Mouse (Mus musculus) kidney, postnatal 25 days (tissue): ENCODE results near the gene Prrc2b.

Experiments
- DNase-seq, 2 experiments: peaks; one replicate each; pipeline ENCODE4 v3.0.0; 2021; ENCODE audit warnings: mixed read lengths in 2 of 2

The Prrc2b gene

DNA sequence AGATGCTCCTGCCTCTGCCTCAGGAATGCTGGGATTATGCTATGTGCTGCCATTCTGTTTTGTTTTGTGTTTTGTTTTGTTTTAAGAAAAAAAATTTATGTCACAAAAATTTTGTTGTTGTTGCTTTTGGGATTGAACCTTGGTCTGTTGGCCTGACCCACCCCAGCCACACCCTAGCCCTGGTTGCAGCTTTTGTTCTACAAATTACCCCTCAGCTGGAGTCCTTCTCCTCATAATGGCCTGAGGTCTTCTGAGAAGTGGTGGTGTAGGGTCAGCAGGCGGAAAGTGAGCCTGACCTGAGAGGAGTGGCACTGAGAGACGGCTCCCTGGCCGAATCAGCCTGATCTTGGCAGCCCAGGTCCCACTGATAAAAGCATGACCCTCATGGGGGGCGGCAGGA lies 11.8 kb downstream of the Prrc2b start:
- DNase-seq: no peak

DNA sequence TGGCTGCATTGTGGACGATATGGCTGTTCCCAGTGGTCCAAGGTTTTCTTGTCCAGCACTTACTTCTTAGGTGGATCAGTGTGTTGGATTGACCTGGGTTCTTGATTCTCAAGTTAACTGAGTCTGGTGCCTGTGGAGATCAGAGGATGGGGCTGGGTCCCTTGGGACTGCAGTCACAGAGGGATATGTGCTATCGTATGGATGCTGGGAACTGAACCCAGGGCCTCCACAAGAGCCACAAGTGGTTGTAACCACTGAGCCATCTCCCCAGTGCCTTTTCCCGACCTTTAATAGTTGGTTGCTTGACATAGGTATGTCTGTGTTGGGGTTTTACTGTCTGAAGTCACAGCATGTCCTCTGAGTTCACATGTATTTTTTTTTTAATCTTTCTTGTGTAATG lies 12.2 kb downstream of the Prrc2b start:
- no peak for DNase-seq

GRCm38 (mm10) chr2:32164503-32164902 lies 13.6 kb downstream of the Prrc2b start:
- no peak for DNase-seq

- DNase-seq: peak; percentile 73 to 82
These were observed 14.3 kb downstream of the Prrc2b start for GRCm38 (mm10) chr2:32165040-32165800.

GRCm38 (mm10) chr2:32166581-32166980 lies 15.7 kb downstream of the Prrc2b start:
- DNase-seq: no peak

DNA sequence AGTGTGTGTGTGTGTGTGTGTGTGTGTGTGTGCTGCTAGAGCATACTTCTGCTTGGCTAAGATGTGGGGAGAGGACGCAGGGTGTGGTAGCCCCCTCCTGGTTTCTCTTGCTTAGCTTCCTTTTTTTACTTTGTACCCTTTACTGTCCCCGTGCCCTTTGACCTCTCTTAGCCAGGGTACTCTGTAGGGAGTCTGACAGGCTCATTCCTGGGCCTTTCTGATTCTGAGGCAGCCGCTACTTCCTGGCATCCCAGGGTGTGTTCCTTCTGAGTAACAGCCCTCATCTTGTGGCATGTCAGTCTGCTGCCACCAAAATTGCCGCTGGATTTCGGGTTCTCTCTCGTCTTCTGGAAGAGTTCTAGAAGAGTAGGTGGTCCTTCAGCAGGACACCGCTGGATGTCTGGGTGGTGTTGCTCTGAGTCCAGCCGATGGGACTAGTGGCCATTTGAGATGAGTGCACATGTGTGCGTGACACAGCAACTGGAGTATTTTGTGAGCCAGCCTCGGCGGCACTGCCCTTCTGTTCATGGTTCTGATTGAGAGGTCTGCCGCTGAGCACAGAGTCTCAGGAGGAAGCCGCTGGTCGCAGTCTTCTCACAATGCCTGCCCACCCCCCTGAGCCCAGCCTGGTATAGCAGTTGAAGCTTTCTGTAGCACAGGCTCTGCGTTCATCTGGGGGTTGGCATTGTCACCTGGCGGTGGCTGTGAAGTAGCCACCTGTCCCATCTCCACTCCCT lies 16.3 kb downstream of the Prrc2b start:
- peak in 1 of 2 experiments; percentile 58 for DNase-seq

DNA sequence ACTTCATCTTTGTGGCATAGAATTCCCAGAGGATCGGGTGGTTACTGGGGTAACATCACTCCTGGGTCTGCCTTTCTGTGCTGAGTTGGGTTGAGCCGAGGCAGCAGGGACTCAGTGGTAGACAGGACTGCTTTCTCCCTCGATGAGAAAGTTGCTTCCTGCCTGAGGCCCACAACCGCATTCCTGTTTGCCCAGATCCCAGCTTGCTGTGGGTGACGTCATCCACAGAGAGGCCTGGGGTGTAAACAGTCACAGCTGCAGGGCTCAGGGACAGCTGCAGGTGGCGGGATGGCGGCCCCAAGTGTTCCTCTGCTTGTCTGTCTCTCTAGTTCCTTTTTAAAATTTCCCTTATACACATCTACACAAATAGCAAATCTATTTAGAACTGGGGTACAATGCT lies 16.9 kb downstream of the Prrc2b start:
- DNase-seq: peak; percentile 62 to 83

GRCm38 (mm10) chr2:32169292-32169691 lies 18.4 kb downstream of the Prrc2b start:
- DNase-seq: no peak

GRCm38 (mm10) chr2:32170010-32170409 lies 19.1 kb downstream of the Prrc2b start:
- DNase-seq: no peak

- no peak for DNase-seq
These were observed 21.0 kb downstream of the Prrc2b start for GRCm38 (mm10) chr2:32171658-32172433.

DNA sequence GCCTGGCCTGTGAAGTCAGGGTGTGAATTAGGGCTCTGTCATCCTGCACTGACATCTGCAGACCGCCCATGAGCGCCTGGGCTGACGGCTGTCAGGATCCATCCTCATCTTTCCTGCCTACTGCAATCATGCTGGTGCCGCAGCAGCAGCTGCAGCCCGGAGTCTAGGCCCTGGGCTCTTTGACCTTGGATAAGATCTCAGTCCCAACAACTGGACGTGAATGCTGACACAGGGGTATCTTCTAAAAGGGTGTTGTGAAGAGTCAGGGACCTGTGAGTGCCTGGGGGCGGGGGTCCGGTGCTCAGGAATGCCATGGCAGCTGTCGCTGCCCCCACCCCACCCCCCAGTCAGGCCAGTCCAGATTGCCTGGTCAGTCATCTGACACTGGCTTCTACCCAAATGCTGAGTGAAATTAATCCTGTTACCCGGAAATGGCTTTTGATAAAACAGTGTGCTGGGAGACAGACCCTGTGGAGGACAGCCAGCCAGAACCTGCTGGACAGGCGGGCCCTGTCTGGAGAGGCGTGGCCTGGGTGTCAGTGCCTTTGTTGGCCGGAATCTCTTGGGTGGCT lies 23.4 kb downstream of the Prrc2b start:
- DNase-seq: peak; percentile 86 to 94

DNA sequence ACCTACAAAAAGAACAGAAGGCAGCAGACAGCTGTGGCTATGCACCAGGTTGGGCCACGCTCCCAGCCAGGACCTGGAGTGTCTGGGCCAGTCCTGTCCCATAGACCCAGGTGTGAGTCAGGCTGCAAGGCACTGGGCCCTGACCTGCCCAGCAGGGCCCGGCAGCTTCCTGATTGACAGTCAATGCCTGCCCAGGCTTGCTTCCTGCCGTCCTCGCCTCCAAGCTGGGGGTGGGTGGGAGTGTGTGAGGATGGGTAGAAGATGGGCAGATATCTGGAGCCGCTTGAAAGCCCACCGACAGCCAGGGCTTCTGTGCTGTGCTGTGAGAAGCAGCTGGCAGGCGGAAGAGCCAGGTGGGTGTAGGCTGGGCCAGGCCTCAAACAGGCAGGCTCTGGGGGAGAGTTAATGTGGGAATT lies 24.2 kb downstream of the Prrc2b start:
- DNase-seq: peak; percentile 48 to 75

- DNase-seq: peak in 1 of 2 experiments; percentile 72
These were observed 24.6 kb downstream of the Prrc2b start for GRCm38 (mm10) chr2:32175508-32175907.

GRCm38 (mm10) chr2:32176848-32177247 lies 26.0 kb downstream of the Prrc2b start:
- peak in 1 of 2 experiments; percentile 52 for DNase-seq

- no peak for DNase-seq
These were observed 26.6 kb downstream of the Prrc2b start for GRCm38 (mm10) chr2:32177397-32178060.

GRCm38 (mm10) chr2:32179363-32179762 lies 28.5 kb downstream of the Prrc2b start:
- no peak for DNase-seq

DNA sequence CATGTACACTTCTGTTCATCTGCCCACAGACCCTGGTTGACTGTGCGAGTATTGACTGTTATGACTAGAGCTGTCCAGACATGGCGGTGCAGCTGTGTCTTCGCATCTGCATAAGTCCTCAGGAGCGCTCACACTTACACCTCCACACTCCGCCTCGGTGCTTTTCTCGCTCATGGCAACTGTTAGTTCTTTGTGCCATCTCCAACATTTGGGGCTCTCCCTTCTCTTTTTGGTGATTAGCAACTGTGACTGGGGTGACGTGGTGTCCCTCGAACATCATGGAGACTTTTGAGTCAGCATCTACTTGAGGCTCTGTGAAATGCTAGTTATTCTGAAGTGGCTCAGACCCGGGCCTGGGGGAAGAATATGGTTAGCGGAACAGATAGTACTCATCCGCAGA lies 29.2 kb downstream of the Prrc2b start:
- DNase-seq: no peak

DNA sequence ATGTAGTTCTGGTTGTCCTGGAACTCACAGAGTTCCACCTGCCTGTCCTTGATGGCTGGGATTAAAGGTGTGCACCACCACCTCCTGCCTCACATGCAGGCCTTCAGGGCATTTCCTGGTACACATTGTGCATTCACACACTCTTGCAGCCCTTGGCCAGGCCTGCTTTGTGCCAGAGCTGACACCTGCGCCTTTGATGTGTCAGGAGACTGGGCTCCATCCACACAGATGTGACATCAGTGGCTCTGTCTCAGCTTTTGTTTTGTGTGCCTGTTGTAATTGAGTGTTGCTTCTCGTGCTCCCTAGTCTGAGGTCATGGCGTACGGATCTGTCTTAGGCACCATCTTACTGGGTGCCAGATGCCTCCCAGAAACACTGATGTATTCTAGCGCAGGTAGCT lies 30.5 kb downstream of the Prrc2b start:
- DNase-seq: no peak

- no peak for DNase-seq
These were observed 31.2 kb downstream of the Prrc2b start for GRCm38 (mm10) chr2:32182119-32182518.

- peak; percentile 72 to 90 for DNase-seq
These were observed 31.9 kb downstream of the Prrc2b start for GRCm38 (mm10) chr2:32182676-32183296.

DNA sequence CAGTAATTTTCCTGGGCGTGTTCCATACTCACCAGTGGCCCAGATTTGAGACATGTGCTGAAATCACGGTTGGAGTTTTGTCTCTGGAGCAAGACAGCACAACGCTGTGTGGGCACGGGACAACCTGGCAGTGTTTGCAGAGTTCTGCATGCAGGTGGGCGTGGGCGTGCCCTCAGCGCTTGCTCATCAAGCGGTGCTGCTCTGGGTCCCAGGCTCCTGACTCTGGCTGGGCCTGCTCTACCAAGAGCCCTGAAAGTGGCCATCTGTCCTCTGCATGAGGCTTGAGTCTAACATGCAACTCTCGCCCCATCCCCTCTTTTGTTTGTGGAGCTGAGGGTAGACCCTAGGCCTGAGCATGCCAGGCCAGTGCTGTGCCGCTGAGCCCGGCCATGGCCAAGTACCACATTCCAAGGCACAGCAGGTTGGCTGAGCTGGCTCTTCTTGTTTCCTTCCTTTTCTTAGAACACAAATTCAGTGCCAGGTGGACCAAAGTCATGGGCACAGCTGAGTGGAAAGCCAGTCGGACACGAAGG lies 36.2 kb downstream of the Prrc2b start:
- no peak for DNase-seq

GRCm38 (mm10) chr2:32187649-32188048 lies 36.8 kb downstream of the Prrc2b start:
- DNase-seq: no peak
